Mouse (Mus musculus): ENCODE measurements around the gene Cmc2. TPM values are rescaled to one million over a fixed set of nuclear protein-coding genes. Genes with fewer than 3 reads are reported as not detected.

The Cmc2 gene
- 36.0 and 36.3 TPM in 2 replicates for polyA plus RNA-seq (2014; fragmentation: Nextera tagmentation; extraction: Ambion mirVana)

DNA sequence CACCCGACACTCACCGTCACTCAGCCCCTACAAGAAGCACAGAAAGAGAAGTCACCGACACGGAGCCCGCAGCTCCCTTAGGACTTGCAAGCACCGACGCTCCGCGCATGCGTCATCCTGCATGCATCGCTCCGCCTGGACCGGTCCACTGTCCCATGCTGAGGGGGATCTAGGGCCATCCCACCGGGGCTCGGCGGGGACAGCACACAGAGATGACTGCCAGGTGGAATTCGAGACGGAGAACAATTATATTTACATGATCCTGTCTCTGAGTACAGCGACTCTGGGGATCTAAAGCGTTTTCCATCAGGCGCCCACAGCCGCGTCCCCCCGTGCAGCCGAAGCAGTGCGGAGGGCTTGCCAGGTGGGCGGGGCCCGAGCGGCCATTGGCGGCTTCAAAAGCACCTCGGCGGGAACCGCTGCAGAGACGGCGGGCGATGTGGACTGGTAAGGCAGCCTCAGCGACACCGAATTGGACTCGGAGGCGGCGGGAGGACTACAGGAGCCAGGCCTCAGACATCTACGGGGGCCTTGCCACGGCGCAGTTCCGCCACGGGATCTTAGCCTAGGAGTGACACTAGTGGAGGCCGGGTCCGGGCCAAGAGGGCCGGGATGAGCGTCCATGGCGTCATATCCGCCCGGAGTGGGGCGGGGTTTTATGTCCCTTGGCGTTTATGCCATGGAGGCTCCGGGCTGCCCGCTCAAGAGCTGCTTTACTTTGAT, at the start of gene Cmc2, which contains the start of gene Cenpn:
TSS of gene Cmc2 (minus strand) at position 119 of the 723 bp plus-strand sequence.
TSS of gene Cenpn (plus strand) at position 394 of the 723 bp plus-strand sequence.
- ATAC-seq (ENCODE audit: low FRiP score) (peak; percentile 95), DNase-seq (ENCODE audit: low spot score) (peak; percentile 96)
- H3K4me2 ChIP-seq (replicated peaks): peak within 1 kb of the TSS; percentile 61
- H3K4me1 ChIP-seq (replicated peaks; ENCODE audit: control insufficient read depth, insufficient read depth, low read length): 0 out of 2 replicates have a peak, but pooled peaks cover 8% of the 10 kb centered on the region
- H3K4me3 ChIP-seq (replicated peaks; ENCODE audit: low read length): peak within 1 kb of the TSS; percentile 58
- H3K36me3 ChIP-seq (replicated peaks; ENCODE audit: control insufficient read depth, insufficient read depth): no peaks in the 10 kb centered on the region
- no peaks in the 10 kb centered on the region for H3K27me3 ChIP-seq (ENCODE audit: control insufficient read depth, insufficient read depth, low read length)
- H3K9ac ChIP-seq: peak within 1 kb of the TSS; percentile 64
- no peaks in the 10 kb centered on the region for H3K9me3 ChIP-seq (ENCODE audit: control insufficient read depth, low read length)
- WGBS: 1% methylated on average over 57 of the region's 57 CpGs
- H3K27ac ChIP-seq: peak within 1 kb of the TSS; percentile 66

DNA sequence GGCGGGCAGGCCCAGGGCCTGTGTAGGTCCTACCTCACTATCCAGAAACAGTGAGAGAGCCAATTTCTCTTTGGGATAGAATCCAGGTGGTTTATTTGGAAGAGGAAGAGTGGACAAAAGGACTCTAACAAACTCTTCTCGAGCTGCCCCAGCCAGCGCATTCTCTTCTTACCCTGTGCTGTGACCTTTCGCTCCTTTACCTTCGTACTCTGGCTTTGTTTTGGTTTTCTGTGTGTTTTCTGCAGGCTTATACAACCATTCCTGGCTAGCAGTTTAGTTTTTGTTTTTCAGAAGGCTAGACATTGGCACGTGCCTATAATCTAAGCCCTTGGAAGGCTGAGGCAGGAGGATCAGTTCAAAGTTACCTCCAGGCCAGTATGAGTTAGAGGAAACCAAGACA, 48.3 kb upstream of the Cmc2 start:
- Histone ChIP-seq H3K4me3 (replicated peaks; ENCODE audit: low read length) (no peak overlapping the region), H3K36me3 (replicated peaks; ENCODE audit: control insufficient read depth, insufficient read depth) (peaks cover 19% of the 10 kb centered on the region; the same call in 1 of the 2 replicates), H3K9me3 (ENCODE audit: control insufficient read depth, low read length) (no peaks in the 10 kb centered on the region), H3K9ac (no peak overlapping the region), H3K4me2 (replicated peaks) (no peak overlapping the region), H3K27me3 (ENCODE audit: control insufficient read depth, insufficient read depth, low read length) (no peaks in the 10 kb centered on the region), H3K4me1 (replicated peaks; ENCODE audit: control insufficient read depth, insufficient read depth, low read length) (no peaks in the 10 kb centered on the region), H3K27ac (no peak overlapping the region)
- WGBS: 86% methylated on average over 6 of the region's 6 CpGs
- DNase-seq (ENCODE audit: low spot score) (no peak), ATAC-seq (ENCODE audit: low FRiP score) (no peak)

DNA sequence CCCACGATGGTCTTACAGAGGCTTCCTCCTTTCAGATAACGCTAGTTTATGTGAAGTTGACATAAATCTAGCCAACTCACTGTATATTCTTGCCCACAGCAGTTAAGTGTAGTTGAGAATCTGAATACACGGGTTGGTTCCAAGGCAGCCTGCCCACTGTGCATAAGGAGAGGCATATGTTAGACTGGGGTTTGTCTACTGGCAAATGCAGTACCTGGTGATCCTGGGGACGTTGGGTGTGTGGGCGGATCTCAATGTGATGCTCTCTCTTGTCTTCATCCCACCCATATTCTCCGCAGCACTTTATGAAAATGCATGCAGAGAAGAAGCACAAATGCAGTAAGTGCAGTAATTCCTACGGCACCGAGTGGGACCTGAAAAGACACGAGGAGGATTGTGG, 33.2 kb upstream of the Cmc2 start:
- H3K9ac ChIP-seq: no peak overlapping the region
- WGBS: 93% methylated on average over 9 of the region's 9 CpGs
- no peak for DNase-seq (ENCODE audit: low spot score)
- no peaks in the 10 kb centered on the region for H3K4me1 ChIP-seq (replicated peaks; ENCODE audit: control insufficient read depth, insufficient read depth, low read length)
- H3K9me3 ChIP-seq (ENCODE audit: control insufficient read depth, low read length): no peaks in the 10 kb centered on the region
- no peak overlapping the region for H3K27ac ChIP-seq
- no peak overlapping the region for H3K4me2 ChIP-seq (replicated peaks)
- H3K36me3 ChIP-seq (replicated peaks; ENCODE audit: control insufficient read depth, insufficient read depth): peaks cover 66% of the 10 kb centered on the region
- no peak overlapping the region for H3K4me3 ChIP-seq (replicated peaks; ENCODE audit: low read length)
- ATAC-seq (ENCODE audit: low FRiP score): no peak
- H3K27me3 ChIP-seq (ENCODE audit: control insufficient read depth, insufficient read depth, low read length): no peaks in the 10 kb centered on the region

DNA sequence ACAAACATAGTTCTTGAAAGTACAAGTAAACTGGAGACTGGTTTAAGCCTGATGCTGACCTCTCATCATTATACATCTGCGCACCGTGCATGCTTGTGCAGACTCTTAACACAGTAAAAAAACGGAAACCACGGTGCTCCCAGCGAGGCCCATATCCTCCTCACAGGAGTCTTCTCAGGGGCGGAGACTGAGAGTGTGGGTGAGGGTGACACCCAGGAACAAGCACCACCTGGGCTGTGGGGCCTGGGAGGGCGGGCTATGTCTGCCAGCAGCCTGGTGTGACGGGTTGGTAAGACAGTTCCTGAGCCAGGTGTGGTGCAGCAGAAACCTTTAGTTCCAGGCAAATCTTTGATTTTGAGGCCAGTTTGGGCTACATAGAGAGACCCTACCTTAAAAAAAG, 31.2 kb upstream of the Cmc2 start:
- no peak overlapping the region for H3K4me3 ChIP-seq (replicated peaks; ENCODE audit: low read length)
- no peaks in the 10 kb centered on the region for H3K9me3 ChIP-seq (ENCODE audit: control insufficient read depth, low read length)
- no peak overlapping the region for H3K4me2 ChIP-seq (replicated peaks)
- no peak overlapping the region for H3K27ac ChIP-seq
- ATAC-seq (ENCODE audit: low FRiP score) (no peak), DNase-seq (ENCODE audit: low spot score) (no peak)
- H3K36me3 ChIP-seq (replicated peaks; ENCODE audit: control insufficient read depth, insufficient read depth): peaks cover 48% of the 10 kb centered on the region
- no peaks in the 10 kb centered on the region for H3K4me1 ChIP-seq (replicated peaks; ENCODE audit: control insufficient read depth, insufficient read depth, low read length)
- WGBS: 96% methylated on average over 8 of the region's 8 CpGs
- H3K27me3 ChIP-seq (ENCODE audit: control insufficient read depth, insufficient read depth, low read length): no peaks in the 10 kb centered on the region
- no peak overlapping the region for H3K9ac ChIP-seq

DNA sequence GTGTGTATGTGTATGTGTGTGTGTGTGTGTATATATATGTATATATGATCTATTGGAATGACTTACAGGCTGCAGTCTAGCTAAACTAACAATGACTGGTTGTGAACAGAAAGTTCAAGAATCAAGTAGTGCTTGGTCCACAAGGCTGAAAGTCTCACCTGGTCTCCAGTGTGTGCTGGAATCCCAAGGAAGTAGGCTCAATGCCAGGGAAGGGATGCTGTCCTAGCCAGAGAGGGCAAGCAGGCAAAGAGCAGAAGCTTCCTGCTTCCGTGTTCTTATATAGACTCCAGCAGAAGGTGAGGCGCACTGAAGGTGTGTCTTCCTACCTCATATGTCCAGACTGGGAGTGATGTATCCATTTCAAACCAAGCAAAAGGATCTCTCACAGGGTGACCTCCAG, 30.5 kb upstream of the Cmc2 start:
- Histone ChIP-seq H3K4me2 (replicated peaks) (no peak overlapping the region), H3K9ac (no peak overlapping the region), H3K4me1 (replicated peaks; ENCODE audit: control insufficient read depth, insufficient read depth, low read length) (no peaks in the 10 kb centered on the region), H3K36me3 (replicated peaks; ENCODE audit: control insufficient read depth, insufficient read depth) (peaks cover 42% of the 10 kb centered on the region), H3K4me3 (replicated peaks; ENCODE audit: low read length) (no peak overlapping the region), H3K9me3 (ENCODE audit: control insufficient read depth, low read length) (no peaks in the 10 kb centered on the region), H3K27ac (no peak overlapping the region), H3K27me3 (ENCODE audit: control insufficient read depth, insufficient read depth, low read length) (no peaks in the 10 kb centered on the region)
- WGBS: 95% methylated on average over 2 of the region's 2 CpGs
- DNase-seq (ENCODE audit: low spot score) (no peak), ATAC-seq (ENCODE audit: low FRiP score) (no peak)

DNA sequence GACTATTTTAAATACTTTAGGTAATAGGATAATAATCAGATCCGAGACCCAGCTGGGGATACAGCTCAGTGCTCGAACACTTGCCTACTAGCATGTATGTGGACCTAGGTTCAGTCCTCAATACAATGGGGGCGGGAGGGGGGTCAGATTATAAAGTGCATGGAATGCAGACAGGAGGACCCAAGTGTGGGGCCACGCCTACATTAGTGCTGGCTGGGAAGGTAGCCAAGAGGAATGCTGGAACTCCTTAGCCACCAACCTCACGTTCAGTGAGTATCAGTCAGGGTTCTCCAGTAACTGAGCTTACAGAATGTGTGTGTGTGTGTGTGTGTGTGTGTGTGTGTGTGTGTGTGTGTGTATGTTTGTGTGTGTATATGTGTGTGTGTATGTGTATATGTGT, 30.1 kb upstream of the Cmc2 start:
- Histone ChIP-seq H3K36me3 (replicated peaks; ENCODE audit: control insufficient read depth, insufficient read depth) (peaks cover 38% of the 10 kb centered on the region), H3K9me3 (ENCODE audit: control insufficient read depth, low read length) (no peaks in the 10 kb centered on the region), H3K27ac (no peak overlapping the region), H3K4me1 (replicated peaks; ENCODE audit: control insufficient read depth, insufficient read depth, low read length) (no peaks in the 10 kb centered on the region), H3K4me3 (replicated peaks; ENCODE audit: low read length) (no peak overlapping the region), H3K4me2 (replicated peaks) (no peak overlapping the region), H3K9ac (no peak overlapping the region), H3K27me3 (ENCODE audit: control insufficient read depth, insufficient read depth, low read length) (no peaks in the 10 kb centered on the region)
- no peak for ATAC-seq (ENCODE audit: low FRiP score)
- DNase-seq (ENCODE audit: low spot score): no peak
- 72% methylated on average over 5 of the region's 5 CpGs for WGBS

DNA sequence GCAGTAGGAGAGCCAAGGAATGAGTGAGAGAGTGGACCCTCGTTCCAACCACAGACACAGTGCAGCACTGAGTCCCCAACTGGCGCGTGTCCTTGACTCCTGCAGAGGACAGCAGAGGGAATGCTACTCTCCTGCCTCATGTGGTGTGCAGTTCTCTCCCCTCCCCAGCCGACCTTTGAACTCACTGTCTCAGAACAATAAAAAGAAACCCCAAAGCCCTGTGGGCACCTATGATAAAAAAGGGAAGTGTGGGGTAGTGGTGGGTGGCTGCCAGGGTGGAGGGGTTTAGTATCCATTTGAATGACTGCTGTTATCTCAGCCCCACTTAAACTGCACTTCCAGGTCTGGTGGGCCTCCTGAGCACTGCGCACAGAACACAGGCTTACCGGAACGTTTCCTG, 26.3 kb upstream of the Cmc2 start:
- no peak overlapping the region for H3K4me3 ChIP-seq (replicated peaks; ENCODE audit: low read length)
- whole genome bisulfite sequencing: 92% methylated on average over 7 of the region's 7 CpGs

DNA sequence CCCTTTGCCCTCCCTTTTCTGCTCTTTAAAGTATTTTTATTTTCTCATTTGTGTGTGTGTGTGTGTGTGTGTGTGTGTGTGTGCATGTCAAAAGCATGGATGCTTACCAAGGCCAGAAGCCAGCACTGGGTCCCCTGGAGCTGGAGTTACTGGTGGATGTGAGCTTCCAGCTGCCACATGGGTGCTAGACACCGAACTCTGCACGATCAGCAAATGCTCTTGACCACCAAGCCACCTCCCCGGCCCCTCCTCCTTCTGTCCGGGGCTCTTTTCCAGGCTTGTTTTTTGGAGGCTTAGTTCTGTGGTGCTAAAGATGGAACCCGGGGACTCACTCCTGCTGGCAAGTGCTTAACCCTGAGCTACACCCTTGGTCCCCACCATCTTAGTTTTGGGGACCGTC, 25.6 kb upstream of the Cmc2 start:
- H3K4me2 ChIP-seq (replicated peaks): no peak overlapping the region
- WGBS: 89% methylated on average over 6 of the region's 6 CpGs
- ATAC-seq (ENCODE audit: low FRiP score) (no peak), DNase-seq (ENCODE audit: low spot score) (no peak)
- H3K36me3 ChIP-seq (replicated peaks; ENCODE audit: control insufficient read depth, insufficient read depth): no peaks in the 10 kb centered on the region
- H3K4me3 ChIP-seq (replicated peaks; ENCODE audit: low read length): no peak overlapping the region
- H3K9me3 ChIP-seq (ENCODE audit: control insufficient read depth, low read length): no peaks in the 10 kb centered on the region
- no peaks in the 10 kb centered on the region for H3K27me3 ChIP-seq (ENCODE audit: control insufficient read depth, insufficient read depth, low read length)
- H3K27ac ChIP-seq: no peak overlapping the region
- no peak overlapping the region for H3K9ac ChIP-seq
- peaks cover 14% of the 10 kb centered on the region for H3K4me1 ChIP-seq (replicated peaks; ENCODE audit: control insufficient read depth, insufficient read depth, low read length)

More for the DNA sequence above, 26.3 kb upstream of the Cmc2 start:
- H3K9me3 ChIP-seq (ENCODE audit: control insufficient read depth, low read length): no peaks in the 10 kb centered on the region
- H3K36me3 ChIP-seq (replicated peaks; ENCODE audit: control insufficient read depth, insufficient read depth): no peaks in the 10 kb centered on the region
- DNase-seq (ENCODE audit: low spot score) (no peak), ATAC-seq (ENCODE audit: low FRiP score) (no peak)
- peaks cover 14% of the 10 kb centered on the region for H3K4me1 ChIP-seq (replicated peaks; ENCODE audit: control insufficient read depth, insufficient read depth, low read length)
- H3K27me3 ChIP-seq (ENCODE audit: control insufficient read depth, insufficient read depth, low read length): no peaks in the 10 kb centered on the region
- H3K4me2 ChIP-seq (replicated peaks): no peak overlapping the region
- no peak overlapping the region for H3K27ac ChIP-seq
- H3K9ac ChIP-seq: no peak overlapping the region

DNA sequence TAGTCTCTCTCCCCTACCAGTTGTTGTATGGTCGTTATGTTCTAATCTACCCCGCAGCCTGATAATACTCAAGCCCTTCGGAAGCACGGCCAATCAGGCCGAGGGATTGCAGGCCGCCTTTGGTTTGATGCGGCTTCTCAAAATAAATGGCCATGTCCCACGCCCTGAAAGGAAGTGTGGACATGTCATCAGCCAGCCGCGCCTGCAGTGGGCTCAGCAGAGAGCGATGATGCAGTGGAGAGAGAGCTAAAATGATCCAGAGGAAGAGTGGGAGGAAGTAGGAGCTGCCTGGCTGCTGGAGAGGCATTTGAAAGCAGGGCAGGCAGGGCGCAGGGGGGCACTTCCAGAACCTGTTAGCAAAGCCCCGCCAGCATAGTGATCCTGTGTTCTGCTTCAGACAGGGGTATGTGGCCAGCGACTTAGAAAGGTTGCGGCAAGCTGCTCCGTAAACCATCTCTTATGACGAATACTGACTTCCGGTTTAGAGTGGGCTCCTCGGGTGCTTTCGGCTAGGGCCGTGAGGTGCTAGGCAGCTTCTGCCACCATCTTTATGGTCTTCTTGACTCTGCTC, 25.1 kb upstream of the Cmc2 start:
- no peak overlapping the region for H3K4me2 ChIP-seq (replicated peaks)
- no peaks in the 10 kb centered on the region for H3K9me3 ChIP-seq (ENCODE audit: control insufficient read depth, low read length)
- DNase-seq (ENCODE audit: low spot score): no peak

More for the DNA sequence above, 25.1 kb upstream of the Cmc2 start:
- Histone ChIP-seq H3K4me3 (replicated peaks; ENCODE audit: low read length) (no peak overlapping the region), H3K27me3 (ENCODE audit: control insufficient read depth, insufficient read depth, low read length) (no peaks in the 10 kb centered on the region), H3K36me3 (replicated peaks; ENCODE audit: control insufficient read depth, insufficient read depth) (no peaks in the 10 kb centered on the region), H3K4me1 (replicated peaks; ENCODE audit: control insufficient read depth, insufficient read depth, low read length) (peaks cover 14% of the 10 kb centered on the region), H3K27ac (no peak overlapping the region), H3K9ac (no peak overlapping the region)
- 85% methylated on average over 21 of the region's 21 CpGs for WGBS
- no peak for ATAC-seq (ENCODE audit: low FRiP score)
